Mouse (Mus musculus) 3T3-L1 (cell line): ENCODE data around the gene Mageb2.
"Not testable (repeated sequence)": the region's sequence is repeated elsewhere in the genome, so short reads cannot be mapped to it uniquely, and the experiment has no call there.

Experiments
- DNase-seq: peaks from one replicate; pipeline ENCODE4 v3.0.0-alpha.2; 2015; ENCODE audit warnings: low read depth, low spot score

Gene Mageb2

DNA sequence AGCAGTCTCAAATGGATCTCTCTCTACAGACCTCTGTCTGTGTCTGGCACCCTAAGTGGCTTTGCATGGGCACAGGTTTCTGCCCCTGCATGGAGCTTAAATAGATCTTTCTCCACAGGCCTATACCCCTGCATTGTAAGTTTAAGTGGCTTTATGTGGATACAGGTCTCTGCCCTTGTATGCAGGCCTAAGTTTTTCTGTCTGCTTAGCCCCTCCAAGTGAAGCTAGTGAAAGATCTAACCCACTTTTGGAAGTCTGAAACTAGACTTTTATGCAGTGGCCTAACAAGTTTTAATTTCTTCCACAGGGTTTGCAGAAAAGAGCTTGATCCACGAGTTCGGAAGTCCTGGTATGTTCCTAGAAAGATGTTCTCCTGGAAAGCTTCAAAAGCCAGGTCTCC, at the start of gene Mageb2:
Mageb2 (plus strand) TSS at position 301 of the 400 bp plus-strand sequence.
- DNase-seq = not testable (repeated sequence)

DNA sequence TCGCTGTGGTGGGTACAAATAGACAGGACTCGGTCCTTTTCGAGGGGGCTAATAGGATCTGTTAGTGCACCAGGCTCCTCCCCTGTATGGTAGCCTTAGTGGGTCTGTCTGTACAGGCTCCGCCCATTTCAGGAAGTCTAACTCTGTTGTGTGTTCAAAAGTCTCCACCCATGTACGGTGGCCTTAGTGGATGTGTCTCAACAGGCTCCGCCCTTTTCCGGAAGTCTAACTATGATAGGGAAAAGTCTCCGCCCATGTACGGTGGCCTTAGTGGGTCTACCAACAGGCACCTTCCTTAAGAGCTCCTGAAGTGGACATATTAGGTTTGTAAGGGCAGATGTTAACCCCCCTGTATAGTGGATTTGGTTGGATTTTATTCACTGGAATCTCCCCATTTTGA, 18.2 kb upstream of the Mageb2 start:
- DNase-seq = not testable (repeated sequence)
